Mouse (Mus musculus) C2C12 (cell line): Measurements from ENCODE around the gene C2cd4d. TPM values are rescaled to one million over a fixed set of nuclear protein-coding genes. Genes with fewer than 3 reads are reported as not detected.

Experiments used
- H3K27me3 ChIP-seq: one replicate; pipeline ENCODE4 v1.6.1; 2011; ENCODE audit not compliant: control insufficient read depth, insufficient read depth, insufficient read length
- H3K36me3 ChIP-seq: one replicate; pipeline ENCODE4 v1.6.1; 2011; ENCODE audit not compliant: control insufficient read depth, insufficient read depth
- H3K4me3 ChIP-seq: one replicate; pipeline ENCODE4 v1.5.1; 2011; ENCODE audit warnings: mild to moderate bottlenecking, control low read depth; ENCODE audit not compliant: poor library complexity, insufficient read depth, severe bottlenecking
- H3K79me2 ChIP-seq: one replicate; pipeline ENCODE4 v1.6.1; 2011; ENCODE audit not compliant: control insufficient read depth, insufficient read depth
- H3K79me3 ChIP-seq: one replicate; pipeline ENCODE4 v1.6.1; 2011; ENCODE audit warnings: low read depth, control low read depth
- H3ac ChIP-seq: one replicate; pipeline ENCODE3; 2011; ENCODE audit warnings: low read depth; ENCODE audit not compliant: control insufficient read depth, insufficient read length
- CEBPB ChIP-seq: IDR thresholded peaks from one replicate; pipeline ENCODE4 v1.6.1; 2011; ENCODE audit warnings: low read depth, mild to moderate bottlenecking, control low read depth, moderate library complexity
- CTCF ChIP-seq: IDR thresholded peaks from one replicate; pipeline ENCODE4 v1.5.1; 2011; ENCODE audit not compliant: control insufficient read depth, insufficient read depth, insufficient read length
- FOSL1 ChIP-seq: IDR thresholded peaks from one replicate; pipeline ENCODE4 v1.8.0; 2011; ENCODE audit warnings: mild to moderate bottlenecking, low read length; ENCODE audit not compliant: poor library complexity, insufficient read depth, severe bottlenecking
- MAX ChIP-seq: IDR thresholded peaks from one replicate; pipeline ENCODE4 v1.6.1; 2011; ENCODE audit warnings: mild to moderate bottlenecking, control low read depth
- MYOD1 ChIP-seq: IDR thresholded peaks from one replicate; pipeline ENCODE4 v1.6.1; 2011; ENCODE audit warnings: low read depth; ENCODE audit not compliant: control insufficient read depth, insufficient read length
- MYOG ChIP-seq: IDR thresholded peaks from one replicate; pipeline ENCODE4 v1.6.1; 2011; ENCODE audit not compliant: control insufficient read depth, insufficient read length; ENCODE audit errors: extremely low read depth
- USF1 ChIP-seq: IDR thresholded peaks from one replicate; pipeline ENCODE4 v1.6.1; 2011; ENCODE audit warnings: low read depth, mild to moderate bottlenecking, control low read depth, moderate library complexity
- polyA plus RNA-seq: library from polyadenylated mRNA; unstranded; fragments of >200 nt; fragmentation: generic; extraction: Trizol; gene quantifications from one replicate; pipeline ENCODE4 v1.2.1, GENCODE M21; 2012; ENCODE audit warnings: missing spikeins

Gene C2cd4d
- polyA plus RNA-seq, 1 experiment, result not detected

GRCm38 (mm10) chr3:94389420-94389819 lies 27.2 kb downstream of the C2cd4d start:
- no peaks in the 10 kb centered on the region for H3K79me3 ChIP-seq
- H3K36me3 ChIP-seq, result no peaks in the 10 kb centered on the region
- peaks cover 19% of the 10 kb centered on the region for H3K27me3 ChIP-seq
- H3K79me2 ChIP-seq, result no peaks in the 10 kb centered on the region
- no peak overlapping the region for H3K4me3 ChIP-seq
- no peak overlapping the region for H3ac ChIP-seq
- no peak for TF ChIP-seq MAX
- TF ChIP-seq USF1, result no peak
- TF ChIP-seq CTCF, result no peak
- TF ChIP-seq FOSL1, result no peak
- no peak for TF ChIP-seq CEBPB
- no peak for TF ChIP-seq MYOD1
- no peak for TF ChIP-seq MYOG

GRCm38 (mm10) chr3:94391001-94391400 lies 28.8 kb downstream of the C2cd4d start:
- peaks cover 18% of the 10 kb centered on the region for H3K27me3 ChIP-seq
- no peak overlapping the region for H3K4me3 ChIP-seq
- H3K36me3 ChIP-seq, result no peaks in the 10 kb centered on the region
- H3K79me2 ChIP-seq, result no peaks in the 10 kb centered on the region
- no peak for TF ChIP-seq MAX
- TF ChIP-seq CTCF, result no peak
- TF ChIP-seq MYOG, result no peak
- H3K79me3 ChIP-seq, result no peaks in the 10 kb centered on the region
- H3ac ChIP-seq, result no peak overlapping the region

- Histone ChIP-seq H3K4me3 (no peak overlapping the region), H3K79me2 (no peaks in the 10 kb centered on the region), H3K79me3 (no peaks in the 10 kb centered on the region), H3K36me3 (no peaks in the 10 kb centered on the region), H3K27me3 (peaks cover 23% of the 10 kb centered on the region), H3ac (no peak overlapping the region)
- no peak for TF ChIP-seq FOSL1
Measured at GRCm38 (mm10) chr3:94392128-94392527, 29.9 kb downstream of the C2cd4d start.

GRCm38 (mm10) chr3:94393049-94393448 lies 30.8 kb downstream of the C2cd4d start:
- H3ac ChIP-seq, result no peak overlapping the region
- H3K79me2 ChIP-seq, result no peaks in the 10 kb centered on the region
- H3K36me3 ChIP-seq, result no peaks in the 10 kb centered on the region
- peaks cover 23% of the 10 kb centered on the region for H3K27me3 ChIP-seq
- TF ChIP-seq CEBPB (no peak), MAX (no peak), MYOG (no peak), USF1 (no peak), CTCF (no peak)
- no peaks in the 10 kb centered on the region for H3K79me3 ChIP-seq
- H3K4me3 ChIP-seq, result no peak overlapping the region

GRCm38 (mm10) chr3:94396336-94396735 lies 34.1 kb downstream of the C2cd4d start:
- no peak overlapping the region for H3K4me3 ChIP-seq
- H3ac ChIP-seq, result no peak overlapping the region
- no peaks in the 10 kb centered on the region for H3K79me2 ChIP-seq
- peaks cover 37% of the 10 kb centered on the region for H3K27me3 ChIP-seq
- TF ChIP-seq CEBPB (no peak), FOSL1 (no peak), CTCF (no peak), USF1 (no peak), MYOD1 (no peak), MAX (no peak), MYOG (no peak)
- no peaks in the 10 kb centered on the region for H3K79me3 ChIP-seq
- H3K36me3 ChIP-seq, result no peaks in the 10 kb centered on the region

- TF ChIP-seq MAX, result no peak
- no peak for TF ChIP-seq MYOD1
- no peak for TF ChIP-seq MYOG
- no peak for TF ChIP-seq USF1
- TF ChIP-seq FOSL1, result no peak
- TF ChIP-seq CTCF, result no peak
- no peak for TF ChIP-seq CEBPB
- no peaks in the 10 kb centered on the region for H3K36me3 ChIP-seq
- H3K27me3 ChIP-seq, result peaks cover 40% of the 10 kb centered on the region
Measured at GRCm38 (mm10) chr3:94396851-94397250, 34.6 kb downstream of the C2cd4d start.

More at GRCm38 (mm10) chr3:94396851-94397250, 34.6 kb downstream of the C2cd4d start:
- Histone ChIP-seq H3K79me2 (no peaks in the 10 kb centered on the region), H3ac (no peak overlapping the region), H3K4me3 (no peak overlapping the region), H3K79me3 (no peaks in the 10 kb centered on the region)
